Mouse (Mus musculus) testis, adult 2 months (tissue): ENCODE results near the gene Dgcr2.

ENCODE experiments used
- CTCF ChIP-seq: fragments of 200-500 bp; IDR thresholded peaks from 2 replicates; pipeline ENCODE4 v1.5.1; 2012; ENCODE audit warnings: low read depth, mild to moderate bottlenecking, inconsistent platforms, low read length, moderate library complexity; ENCODE audit not compliant: control insufficient read depth, insufficient read depth, insufficient replicate concordance
- POLR2A ChIP-seq: fragments of 200-500 bp; IDR thresholded peaks from 2 replicates; pipeline ENCODE4 v1.6.1; 2012; ENCODE audit warnings: low read depth, mild to moderate bottlenecking, inconsistent platforms, low read length, moderate library complexity; ENCODE audit not compliant: control insufficient read depth

DNA sequence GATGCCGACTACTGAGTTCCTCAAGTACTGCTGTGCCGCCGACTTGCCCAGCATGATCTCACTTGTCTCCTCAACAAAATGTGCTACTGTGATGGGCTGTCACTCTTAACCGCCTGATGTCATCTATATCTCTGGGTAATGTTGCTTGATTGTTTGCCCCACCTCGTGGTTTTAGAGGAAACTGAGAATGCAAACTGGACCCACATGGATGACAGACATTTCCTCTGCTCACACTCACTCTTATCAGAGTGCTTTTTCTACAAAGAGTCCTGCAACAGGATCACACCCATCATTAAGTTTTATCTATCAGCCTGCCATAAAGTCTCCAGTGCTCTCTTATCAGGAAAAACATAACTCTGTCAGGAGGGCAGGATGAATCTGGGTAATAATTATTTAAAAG lies 27.1 kb downstream of the Dgcr2 start:
- TF ChIP-seq CTCF: no peak
- TF ChIP-seq POLR2A: no peak
